Mouse (Mus musculus) ovary, adult 2 months (tissue): ENCODE results near the gene Dnaja2. TPM values are rescaled to one million over a fixed set of nuclear protein-coding genes. Genes with fewer than 3 reads are reported as not detected.

Source experiments
- polyA plus RNA-seq: library from polyadenylated mRNA; depleted of rRNA; stranded (reverse); fragments of >200 nt; gene quantifications from 2 replicates; pipeline ENCODE4 v1.2.3, GENCODE M21; 2012; rRNA removed

Dnaja2 gene
- 5.5 and 6.0 TPM in 2 replicates for polyA plus RNA-seq

DNA sequence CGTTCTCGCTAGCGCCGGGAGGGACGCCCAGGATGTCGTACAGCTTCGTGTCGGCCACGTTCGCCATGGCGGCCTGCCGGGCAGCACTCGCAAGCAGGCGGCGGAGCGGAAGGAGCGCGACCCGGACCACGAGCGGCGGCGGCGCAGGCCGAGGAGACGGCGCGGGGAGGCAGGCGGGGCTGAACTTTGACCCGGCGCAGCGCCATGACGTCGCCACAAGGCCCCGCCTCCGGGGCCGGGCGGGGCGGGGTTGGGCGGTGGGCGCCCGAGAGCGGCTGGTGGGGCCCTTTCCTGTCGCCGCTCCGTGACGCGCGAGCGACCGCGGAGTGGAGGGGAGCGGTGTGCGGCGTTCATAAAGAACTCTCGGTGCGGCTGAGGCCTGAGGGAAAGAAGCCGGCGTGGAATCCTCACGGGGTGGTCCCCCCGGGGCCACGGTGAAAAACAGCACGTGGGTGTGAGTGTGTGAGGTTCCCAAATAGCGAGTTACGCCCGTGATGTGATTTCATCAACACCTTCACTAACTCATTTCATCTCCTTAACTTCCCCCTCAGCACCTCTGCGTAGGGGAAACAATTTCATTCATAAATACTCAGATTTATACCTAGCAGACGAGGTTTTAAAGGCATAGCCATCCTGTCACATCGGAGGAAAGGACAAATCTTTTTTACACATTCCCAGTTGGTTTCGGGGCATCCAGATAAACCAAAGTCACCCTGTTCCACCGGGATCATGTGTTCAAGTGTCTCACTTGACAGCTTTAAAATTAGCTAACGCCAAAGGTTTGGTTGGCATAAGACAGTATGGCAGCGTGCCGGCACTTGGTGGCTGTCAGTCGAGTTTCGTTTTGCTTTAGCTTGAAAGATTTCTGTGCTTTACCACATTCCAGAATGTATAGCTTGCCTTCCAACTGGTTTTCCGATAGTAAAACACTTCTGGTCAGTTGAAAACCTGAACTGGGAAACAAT is at the start of gene Dnaja2:
Gene Dnaja2, minus strand, starts transcription at position 164 of the 965 bp plus-strand sequence.

DNA sequence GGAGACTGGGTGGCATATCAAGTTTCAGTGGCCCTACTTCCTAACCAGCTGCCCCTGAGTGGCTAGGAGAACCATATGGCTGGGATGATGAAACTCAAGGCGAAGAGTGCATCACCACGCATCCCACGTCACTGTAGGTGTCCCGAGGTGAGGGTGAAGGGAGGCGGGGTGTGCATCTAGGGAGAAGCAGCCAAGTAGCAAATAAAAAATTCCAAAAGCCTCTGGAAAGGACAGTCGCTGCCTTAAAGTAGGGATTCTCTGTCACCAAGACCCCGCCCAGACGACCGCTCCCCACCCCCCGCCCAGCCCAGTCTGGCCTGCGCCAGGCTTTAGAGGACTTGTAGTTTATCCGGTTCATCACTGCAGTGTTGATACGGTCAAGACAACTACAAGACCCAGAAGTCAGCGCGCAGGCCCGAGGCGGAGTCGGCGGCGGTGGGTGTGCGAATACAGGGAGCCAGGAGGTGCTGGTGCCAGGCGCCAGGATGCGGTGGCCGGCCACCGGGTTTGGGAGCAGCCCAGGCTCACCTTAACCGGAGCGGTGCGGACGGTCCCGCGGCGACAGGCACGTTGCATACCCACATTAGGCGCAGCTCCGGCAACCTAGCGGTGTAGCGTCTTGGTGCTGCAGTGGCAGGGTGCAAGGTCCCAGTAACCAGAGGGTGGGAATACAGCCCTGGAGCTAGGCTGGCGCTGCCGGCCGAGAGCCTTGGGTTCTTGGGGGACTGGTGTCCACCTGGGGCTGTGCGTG is 62.8 kb downstream of the Dnaja2 start, which contains the start of gene Gpt2:
Gene Gpt2, plus strand, starts transcription at position 452 of the 751 bp plus-strand sequence.

Other genes starting within 250 kb of the Dnaja2 start
- 1.7 and 2.5 TPM in 2 replicates for gene Mylk3, start 169.0 kb downstream of the Dnaja2 start, polyA plus RNA-seq
- gene 4921524J17Rik, start 122.5 kb downstream of the Dnaja2 start, polyA plus RNA-seq = 5.0 and 7.3 TPM in 2 replicates
- gene Gpt2, start 62.8 kb downstream of the Dnaja2 start, polyA plus RNA-seq = 72.3 and 130 TPM in 2 replicates
- gene Neto2, start 145.6 kb upstream of the Dnaja2 start, polyA plus RNA-seq = 1.4 and 1.7 TPM in 2 replicates